Mouse (Mus musculus) myocyte (in vitro differentiated cells): ENCODE measurements at regions not wholly inside any gene's neighbourhood (a gene's known extent, or its start where the extent isn't known, plus 50 kb on each side); places are given as distances from the start of the nearest gene placed in this dataset.

Source experiments
- H3K27me3 ChIP-seq: one replicate; pipeline ENCODE4 v1.6.1; 2011; ENCODE audit not compliant: control insufficient read depth, insufficient read depth, insufficient read length
- H3K36me3 ChIP-seq: one replicate; pipeline ENCODE4 v1.6.1; 2011; ENCODE audit not compliant: control insufficient read depth, insufficient read depth
- H3K4me2 ChIP-seq: one replicate; pipeline ENCODE4 v1.6.1; 2011; ENCODE audit warnings: low read depth, control low read depth
- H3K4me3 ChIP-seq: one replicate; pipeline ENCODE4 v1.5.1; 2011; ENCODE audit warnings: mild to moderate bottlenecking, control low read depth, moderate library complexity
- H3K79me2 ChIP-seq: one replicate; pipeline ENCODE4 v1.6.1; 2011; ENCODE audit not compliant: control insufficient read depth, insufficient read depth
- H3ac ChIP-seq: one replicate; pipeline ENCODE4 v1.6.1; 2011; ENCODE audit not compliant: control insufficient read depth, insufficient read length
- CEBPB ChIP-seq: IDR thresholded peaks from 2 replicates; pipeline ENCODE4 v1.6.1; 2011; ENCODE audit warnings: mild to moderate bottlenecking, moderate library complexity; ENCODE audit not compliant: poor library complexity, insufficient read depth, severe bottlenecking
- E2F4 ChIP-seq: IDR thresholded peaks from one replicate; pipeline ENCODE4 v1.6.1; 2011; ENCODE audit warnings: mild to moderate bottlenecking, control low read depth, moderate library complexity; ENCODE audit not compliant: insufficient read depth
- MAX ChIP-seq: IDR thresholded peaks from one replicate; pipeline ENCODE4 v1.6.1; 2011; ENCODE audit warnings: low read depth, mild to moderate bottlenecking, control low read depth
- MYOD1 ChIP-seq, 3 experiments: IDR thresholded peaks; one replicate each; pipeline ENCODE4 v1.6.1; 2011; ENCODE audit warnings: control low read depth in 2 of 3, low read depth in 2 of 3, mild to moderate bottlenecking in 2 of 3, moderate library complexity in 1 of 3; ENCODE audit not compliant: insufficient read length in 2 of 3, control insufficient read depth in 1 of 3
- MYOG ChIP-seq, 3 experiments: IDR thresholded peaks; one replicate each; pipeline ENCODE4 v1.6.1; 2011; ENCODE audit warnings: control low read depth in 2 of 3, low read depth in 2 of 3, mild to moderate bottlenecking in 2 of 3; ENCODE audit not compliant: insufficient read length in 2 of 3, control insufficient read depth in 1 of 3, insufficient read depth in 1 of 3
- POLR2A ChIP-seq: IDR thresholded peaks from one replicate; pipeline ENCODE4 v1.6.1; 2011; ENCODE audit warnings: low read depth, mild to moderate bottlenecking, control low read depth, moderate library complexity; ENCODE audit not compliant: insufficient read length
- POLR2AphosphoS2 ChIP-seq: IDR thresholded peaks from one replicate; pipeline ENCODE4 v1.6.1; 2011; ENCODE audit warnings: low read depth, control low read depth; ENCODE audit not compliant: insufficient read length
- REST ChIP-seq: IDR thresholded peaks from one replicate; pipeline ENCODE4 v1.6.1; 2011; ENCODE audit warnings: mild to moderate bottlenecking, control low read depth, moderate library complexity; ENCODE audit not compliant: insufficient read depth, insufficient read length
- SRF ChIP-seq: IDR thresholded peaks from one replicate; pipeline ENCODE4 v1.6.1; 2011; ENCODE audit warnings: low read depth; ENCODE audit not compliant: control insufficient read depth, insufficient read length
- TCF12 ChIP-seq: IDR thresholded peaks from one replicate; pipeline ENCODE4 v1.6.1; 2011; ENCODE audit warnings: mild to moderate bottlenecking, control low read depth; ENCODE audit not compliant: poor library complexity, insufficient read depth, severe bottlenecking
- TCF3 ChIP-seq: IDR thresholded peaks from one replicate; pipeline ENCODE4 v1.6.1; 2011; ENCODE audit warnings: low read depth, control low read depth; ENCODE audit not compliant: insufficient read length
- USF1 ChIP-seq: IDR thresholded peaks from one replicate; pipeline ENCODE4 v1.6.1; 2011; ENCODE audit warnings: low read depth, mild to moderate bottlenecking, control low read depth, moderate library complexity

DNA sequence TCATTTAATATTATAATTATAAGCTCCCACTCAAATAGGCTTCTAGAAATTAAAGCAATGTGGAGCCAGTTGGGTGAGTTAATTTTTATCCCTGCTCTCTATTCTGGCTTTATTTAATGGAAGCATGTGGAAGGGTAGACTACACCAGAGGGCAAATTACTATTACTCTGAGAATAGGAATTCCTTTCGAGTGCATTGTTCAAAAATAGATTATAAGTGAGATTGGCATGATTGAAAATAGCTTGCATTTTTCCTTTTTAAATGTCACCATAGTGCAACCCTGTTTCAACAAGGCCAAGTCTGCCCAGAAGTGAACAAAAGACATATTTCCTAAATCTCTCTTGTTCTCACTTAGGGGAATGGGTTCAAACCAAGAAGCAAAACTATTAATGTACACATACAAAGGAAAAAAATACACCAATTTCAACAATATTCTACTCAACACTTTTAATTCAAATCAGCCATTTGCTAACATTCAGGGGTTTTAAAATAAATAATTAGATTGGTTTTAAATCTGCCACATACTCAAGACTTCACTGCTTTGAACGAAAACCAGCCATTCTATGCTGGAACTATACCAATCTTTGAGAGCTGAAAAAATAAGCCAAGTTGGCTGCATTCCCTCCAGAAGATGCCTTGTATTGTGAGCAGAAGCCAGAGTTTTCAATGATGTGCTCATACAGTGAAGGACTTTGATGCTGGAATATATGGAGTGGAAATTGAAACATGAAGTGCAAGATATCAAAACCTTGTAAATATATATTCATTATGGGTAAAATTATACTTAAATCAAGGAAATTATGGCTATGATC is 361.3 kb upstream of the Akr1e1 start:
- H3K4me3 ChIP-seq, result no peak overlapping the region
- no peaks in the 10 kb centered on the region for H3K79me2 ChIP-seq
- TF ChIP-seq MAX, result no peak
- no peak for TF ChIP-seq MYOD1 (IDR thresholded peaks at IDR 0.05; ENCODE audit: control insufficient read depth in 1 of 3, insufficient read length in 2 of 3, low read depth in 2 of 3)
- no peak for TF ChIP-seq REST
- no peak for TF ChIP-seq MYOG (IDR thresholded peaks at IDR 0.05; ENCODE audit: control insufficient read depth in 1 of 3, insufficient read depth in 1 of 3, insufficient read length in 2 of 3, low read depth in 2 of 3)
- no peak for TF ChIP-seq TCF12
- TF ChIP-seq TCF3, result no peak
- no peak for TF ChIP-seq USF1
- TF ChIP-seq SRF, result no peak
- TF ChIP-seq POLR2AphosphoS2, result no peak
- no peak for TF ChIP-seq CEBPB
- TF ChIP-seq POLR2A, result no peak
- no peak for TF ChIP-seq E2F4
- H3K27me3 ChIP-seq, result no peaks in the 10 kb centered on the region
- no peak overlapping the region for H3K4me2 ChIP-seq
- no peaks in the 10 kb centered on the region for H3K36me3 ChIP-seq
- no peak overlapping the region for H3ac ChIP-seq

DNA sequence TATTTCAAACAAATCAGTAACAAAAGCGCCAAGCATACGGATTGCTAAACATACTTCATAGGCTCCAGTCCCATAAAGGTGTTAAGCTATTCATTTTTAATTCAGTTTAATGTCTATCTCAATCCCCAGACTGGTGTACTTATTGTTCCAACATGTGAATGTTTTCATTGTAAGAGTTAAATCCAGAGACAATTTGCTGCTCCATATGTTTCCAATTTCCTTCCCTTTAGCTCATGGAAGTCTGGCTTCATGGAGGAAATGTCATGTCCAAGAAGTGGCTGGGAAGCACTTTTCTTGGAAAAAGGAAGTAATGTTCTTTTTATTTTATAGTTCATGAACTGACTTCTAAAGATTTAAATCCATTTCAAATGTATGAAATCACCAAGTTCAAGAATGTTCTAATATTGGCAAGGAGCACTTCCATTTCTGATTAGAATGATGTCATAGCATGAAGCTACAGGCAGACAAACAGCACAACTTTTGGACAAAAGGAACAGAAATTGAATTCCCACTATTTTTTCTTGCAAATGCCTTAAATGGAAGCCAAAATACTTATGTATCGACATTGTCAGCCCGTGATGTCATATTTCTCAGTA is 362.6 kb upstream of the Akr1e1 start:
- no peak overlapping the region for H3K4me2 ChIP-seq
- no peaks in the 10 kb centered on the region for H3K36me3 ChIP-seq
- H3K27me3 ChIP-seq, result no peaks in the 10 kb centered on the region

DNA sequence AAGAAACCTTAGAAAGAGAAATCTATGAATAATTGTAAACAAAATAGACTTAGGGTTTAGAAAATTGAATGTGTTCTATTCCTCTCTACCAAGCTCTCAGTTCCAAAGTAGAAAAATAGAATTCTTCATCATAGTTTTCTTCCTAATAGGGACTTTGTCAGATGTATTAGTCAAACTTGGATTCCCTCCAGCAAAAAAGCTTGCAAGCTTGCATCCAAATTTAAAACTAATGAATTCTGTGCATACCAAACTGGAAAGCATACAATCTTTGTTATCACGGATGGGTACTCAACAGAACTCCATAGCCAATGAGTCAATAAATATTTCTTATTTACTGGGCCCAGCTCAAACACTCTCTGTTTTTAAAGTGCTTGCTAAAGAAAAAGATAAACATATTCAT is 383.9 kb upstream of the Akr1e1 start:
- H3K36me3 ChIP-seq, result no peaks in the 10 kb centered on the region
- H3K27me3 ChIP-seq, result no peaks in the 10 kb centered on the region
- H3ac ChIP-seq, result no peak overlapping the region
- no peaks in the 10 kb centered on the region for H3K79me2 ChIP-seq
- H3K4me3 ChIP-seq, result no peak overlapping the region
- TF ChIP-seq REST, result no peak
- TF ChIP-seq SRF, result no peak
- no peak for TF ChIP-seq MAX
- no peak for TF ChIP-seq E2F4
- no peak for TF ChIP-seq MYOG (IDR thresholded peaks at IDR 0.05; ENCODE audit: control insufficient read depth in 1 of 3, insufficient read depth in 1 of 3, insufficient read length in 2 of 3, low read depth in 2 of 3)
- TF ChIP-seq MYOD1 (IDR thresholded peaks at IDR 0.05; ENCODE audit: control insufficient read depth in 1 of 3, insufficient read length in 2 of 3, low read depth in 2 of 3), result no peak
- no peak for TF ChIP-seq USF1
- no peak for TF ChIP-seq POLR2A
- no peak for TF ChIP-seq CEBPB
- TF ChIP-seq TCF12, result no peak
- no peak for TF ChIP-seq POLR2AphosphoS2
- TF ChIP-seq TCF3, result no peak
- no peak overlapping the region for H3K4me2 ChIP-seq

More for the DNA sequence above, 362.6 kb upstream of the Akr1e1 start:
- Histone ChIP-seq H3ac (no peak overlapping the region), H3K4me3 (no peak overlapping the region), H3K79me2 (no peaks in the 10 kb centered on the region)
- TF ChIP-seq CEBPB (no peak), POLR2A (no peak), TCF12 (no peak), POLR2AphosphoS2 (no peak)

DNA sequence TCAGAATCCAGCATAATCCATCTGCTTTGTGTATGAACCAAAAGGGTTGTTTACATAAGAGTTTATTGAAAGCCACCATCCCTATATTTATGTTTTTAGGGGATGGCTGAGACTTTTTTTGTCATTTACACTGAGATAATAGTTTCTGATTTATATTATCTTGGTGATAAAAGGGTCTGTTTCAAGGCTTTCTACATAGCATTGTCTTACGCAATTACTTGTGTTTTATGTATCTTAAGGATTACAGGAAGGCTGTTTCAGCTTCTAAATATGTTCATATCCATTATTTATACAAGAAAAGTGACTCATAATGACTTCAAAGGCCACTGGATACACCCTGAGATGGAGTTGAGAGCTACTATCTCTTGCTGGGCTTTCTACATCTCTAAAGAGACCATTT is 399.3 kb upstream of the Akr1e1 start:
- H3K79me2 ChIP-seq, result no peaks in the 10 kb centered on the region
- H3ac ChIP-seq, result no peak overlapping the region
- no peaks in the 10 kb centered on the region for H3K36me3 ChIP-seq
- TF ChIP-seq SRF (no peak), REST (no peak), TCF12 (no peak), USF1 (no peak), TCF3 (no peak), E2F4 (no peak), MYOG (IDR thresholded peaks at IDR 0.05; ENCODE audit: control insufficient read depth in 1 of 3, insufficient read depth in 1 of 3, insufficient read length in 2 of 3, low read depth in 2 of 3) (no peak), MYOD1 (IDR thresholded peaks at IDR 0.05; ENCODE audit: control insufficient read depth in 1 of 3, insufficient read length in 2 of 3, low read depth in 2 of 3) (no peak), CEBPB (peak; percentile 93)
- H3K27me3 ChIP-seq, result no peaks in the 10 kb centered on the region
- no peak overlapping the region for H3K4me2 ChIP-seq
- no peak overlapping the region for H3K4me3 ChIP-seq

DNA sequence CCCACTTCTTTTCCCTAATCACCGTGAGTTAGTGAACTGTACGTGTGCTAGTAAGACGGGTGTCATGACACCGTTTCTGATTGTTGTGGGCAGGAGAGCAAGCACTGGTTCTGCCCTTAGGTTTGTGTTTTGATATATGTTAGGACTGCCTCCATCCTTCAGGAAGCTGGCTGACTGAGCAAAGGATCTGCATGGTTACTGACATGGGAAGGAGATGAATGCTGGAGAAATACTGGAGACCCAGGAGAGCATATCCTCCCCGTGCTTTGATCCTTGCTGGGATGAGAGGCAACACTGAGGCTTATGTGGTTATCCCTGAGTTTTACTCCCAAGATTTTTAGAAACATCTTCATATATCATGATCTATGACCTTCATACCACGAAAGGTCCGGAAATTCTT is 413.5 kb upstream of the Akr1e1 start:
- H3ac ChIP-seq, result no peak overlapping the region
- TF ChIP-seq REST (no peak), CEBPB (no peak), MYOG (IDR thresholded peaks at IDR 0.05; ENCODE audit: control insufficient read depth in 1 of 3, insufficient read depth in 1 of 3, insufficient read length in 2 of 3, low read depth in 2 of 3) (no peak), USF1 (no peak), E2F4 (no peak)
- H3K79me2 ChIP-seq, result no peaks in the 10 kb centered on the region
- H3K4me2 ChIP-seq, result no peak overlapping the region
- H3K36me3 ChIP-seq, result no peaks in the 10 kb centered on the region
- H3K4me3 ChIP-seq, result no peak overlapping the region
- no peaks in the 10 kb centered on the region for H3K27me3 ChIP-seq
